Mouse (Mus musculus) hindbrain, embryonic 11.5 days (tissue): ENCODE results near the gene Tec. TPM values are rescaled to one million over a fixed set of nuclear protein-coding genes. Genes with fewer than 3 reads are reported as not detected.

Source experiments
- ATAC-seq: fragments of 200-750 bp; cut with Nextera tagmentation; 2 replicates; pipeline ENCODE4 v1.8.0; 2017; ENCODE audit warnings: mild to moderate bottlenecking, moderate TSS enrichment, moderate library complexity; ENCODE audit not compliant: low FRiP score
- DNase-seq: peaks from one replicate; pipeline ENCODE4 v3.0.0-alpha.2; 2015; ENCODE audit warnings: low spot score
- H3K27ac ChIP-seq: fragments of 300-500 bp; sonication (generic); 2 replicates; pipeline ENCODE4 v1.5.1; 2014; ENCODE audit warnings: mild to moderate bottlenecking, low read depth, low read length
- H3K27me3 ChIP-seq: fragments of 300-500 bp; sonication (generic); 2 replicates; pipeline ENCODE4 v1.6.1; 2014; ENCODE audit warnings: mild to moderate bottlenecking, low read length, moderate library complexity, mixed read lengths; ENCODE audit not compliant: control insufficient read depth, insufficient read depth
- H3K36me3 ChIP-seq: fragments of 300-500 bp; sonication (generic); 2 replicates; pipeline ENCODE4 v1.6.1; 2014; ENCODE audit warnings: mild to moderate bottlenecking, low read length, moderate library complexity, mixed read lengths; ENCODE audit not compliant: control insufficient read depth, insufficient read depth
- H3K4me1 ChIP-seq: fragments of 300-500 bp; sonication (generic); replicated peaks from 2 replicates; pipeline ENCODE4 v1.6.1; 2014; ENCODE audit warnings: low read length, mixed read lengths; ENCODE audit not compliant: control insufficient read depth, insufficient read depth
- H3K4me2 ChIP-seq: fragments of 300-500 bp; sonication (generic); replicated peaks from 2 replicates; pipeline ENCODE4 v1.6.1; 2014; ENCODE audit warnings: mild to moderate bottlenecking, low read depth, low read length
- H3K4me3 ChIP-seq: fragments of 300-500 bp; sonication (generic); 2 replicates; pipeline ENCODE4 v1.5.1; 2014; ENCODE audit warnings: low read depth, low read length
- H3K9ac ChIP-seq: fragments of 300-500 bp; sonication (generic); 2 replicates; pipeline ENCODE4 v1.6.1; 2014; ENCODE audit warnings: low read depth, low read length
- H3K9me3 ChIP-seq: fragments of 300-500 bp; sonication (generic); 2 replicates; pipeline ENCODE4 v1.6.1; 2016; ENCODE audit warnings: low read length; ENCODE audit not compliant: control insufficient read depth
- WGBS: fragments of 180-500 bp; shearing (Covaris S2); extraction: QIAGEN DNeasy Blood & Tissue Kit; methylation state at CpG from one replicate; pipeline ENCODE4 v1.1.7; 2014; 5-methylcytosine and 5-hydroxymethylcytosine counted together
- polyA plus RNA-seq: library from polyadenylated mRNA; unstranded; fragments of >200 nt; fragmentation: Nextera tagmentation; extraction: Ambion mirVana; gene quantifications from 2 replicates; pipeline ENCODE4 v1.2.1, GENCODE M21; 2014

The Tec gene
- polyA plus RNA-seq, 1 experiment from 2014 or later: 5.3 TPM

- no peaks in the 10 kb centered on the region for H3K9me3 ChIP-seq
- no peaks in the 10 kb centered on the region for H3K4me1 ChIP-seq
- no peak overlapping the region for H3K4me2 ChIP-seq
- H3K4me3 ChIP-seq: no peak overlapping the region
- DNase-seq: no peak
- no peak overlapping the region for H3K9ac ChIP-seq
- no peaks in the 10 kb centered on the region for H3K27me3 ChIP-seq
- WGBS: 78% methylated on average over 7 of the region's 7 CpGs
- H3K36me3 ChIP-seq: no peaks in the 10 kb centered on the region
- H3K27ac ChIP-seq: no peak overlapping the region
- ATAC-seq: no peak
These were observed 15.8 kb downstream of the Tec start for GRCm38 (mm10) chr5:72852301-72852995.

- H3K27ac ChIP-seq: no peak overlapping the region
These were observed 16.6 kb downstream of the Tec start for GRCm38 (mm10) chr5:72851674-72852098.

GRCm38 (mm10) chr5:72850926-72851673 lies 17.2 kb downstream of the Tec start:
- Histone ChIP-seq H3K27ac (no peak overlapping the region), H3K9me3 (no peaks in the 10 kb centered on the region), H3K4me1 (no peaks in the 10 kb centered on the region), H3K27me3 (no peaks in the 10 kb centered on the region), H3K9ac (no peak overlapping the region), H3K36me3 (no peaks in the 10 kb centered on the region), H3K4me2 (no peak overlapping the region), H3K4me3 (no peak overlapping the region)
- no peak for ATAC-seq
- DNase-seq: no peak
- 80% methylated on average over 12 of the region's 12 CpGs for WGBS

More at GRCm38 (mm10) chr5:72851674-72852098, 16.6 kb downstream of the Tec start:
- Histone ChIP-seq H3K4me1 (no peaks in the 10 kb centered on the region), H3K36me3 (no peaks in the 10 kb centered on the region), H3K9ac (no peak overlapping the region), H3K27me3 (no peaks in the 10 kb centered on the region), H3K4me2 (no peak overlapping the region), H3K4me3 (no peak overlapping the region), H3K9me3 (no peaks in the 10 kb centered on the region)
- ATAC-seq (no peak), DNase-seq (no peak)
- WGBS: 91% methylated on average over 4 of the region's 4 CpGs

GRCm38 (mm10) chr5:72848889-72849435 lies 19.3 kb downstream of the Tec start:
- Histone ChIP-seq H3K36me3 (no peaks in the 10 kb centered on the region), H3K27ac (no peak overlapping the region), H3K9me3 (no peaks in the 10 kb centered on the region), H3K9ac (no peak overlapping the region), H3K27me3 (no peaks in the 10 kb centered on the region), H3K4me1 (no peaks in the 10 kb centered on the region), H3K4me2 (no peak overlapping the region), H3K4me3 (no peak overlapping the region)
- 89% methylated on average over 6 of the region's 6 CpGs for WGBS
- no peak for DNase-seq
- ATAC-seq: no peak

GRCm38 (mm10) chr5:72846712-72847111 lies 21.6 kb downstream of the Tec start:
- H3K4me2 ChIP-seq: no peak overlapping the region
- H3K4me1 ChIP-seq: no peaks in the 10 kb centered on the region
- H3K9me3 ChIP-seq: no peaks in the 10 kb centered on the region
- no peaks in the 10 kb centered on the region for H3K27me3 ChIP-seq
- no peaks in the 10 kb centered on the region for H3K36me3 ChIP-seq
- 89% methylated on average over 1 of the region's 4 CpGs for WGBS
- H3K9ac ChIP-seq: no peak overlapping the region
- H3K4me3 ChIP-seq: no peak overlapping the region
- no peak for ATAC-seq
- H3K27ac ChIP-seq: no peak overlapping the region
- no peak for DNase-seq

GRCm38 (mm10) chr5:72845928-72846630 lies 22.2 kb downstream of the Tec start:
- 70% methylated on average over 9 of the region's 9 CpGs for WGBS

GRCm38 (mm10) chr5:72844776-72845495 lies 23.3 kb downstream of the Tec start:
- Histone ChIP-seq H3K9ac (no peak overlapping the region), H3K36me3 (no peaks in the 10 kb centered on the region), H3K9me3 (peaks cover 3% of the 10 kb centered on the region; the same call in 1 of the 2 replicates), H3K4me1 (no peaks in the 10 kb centered on the region), H3K4me2 (no peak overlapping the region), H3K27me3 (no peaks in the 10 kb centered on the region), H3K4me3 (no peak overlapping the region), H3K27ac (no peak overlapping the region)
- WGBS: 89% methylated on average over 7 of the region's 7 CpGs
- DNase-seq: no peak
- no peak for ATAC-seq

More at GRCm38 (mm10) chr5:72845928-72846630, 22.2 kb downstream of the Tec start:
- DNase-seq (no peak), ATAC-seq (no peak)
- Histone ChIP-seq H3K9me3 (no peaks in the 10 kb centered on the region), H3K4me2 (no peak overlapping the region), H3K9ac (no peak overlapping the region), H3K36me3 (no peaks in the 10 kb centered on the region), H3K27me3 (no peaks in the 10 kb centered on the region), H3K4me3 (no peak overlapping the region), H3K27ac (no peak overlapping the region), H3K4me1 (no peaks in the 10 kb centered on the region)

- Histone ChIP-seq H3K27ac (no peak overlapping the region), H3K9me3 (peaks cover 3% of the 10 kb centered on the region; the same call in 1 of the 2 replicates), H3K4me2 (no peak overlapping the region), H3K36me3 (no peaks in the 10 kb centered on the region), H3K4me1 (no peaks in the 10 kb centered on the region), H3K9ac (no peak overlapping the region), H3K4me3 (no peak overlapping the region), H3K27me3 (no peaks in the 10 kb centered on the region)
- ATAC-seq (no peak), DNase-seq (no peak)
- 52% methylated on average over 2 of the region's 2 CpGs for WGBS
These were observed 24.0 kb downstream of the Tec start for GRCm38 (mm10) chr5:72844294-72844693.
